Mouse (Mus musculus) kidney, embryonic 14.5 days (tissue): ENCODE measurements at regions not wholly inside any gene's neighbourhood (a gene's known extent, or its start where the extent isn't known, plus 50 kb on each side); places are given as distances from the start of the nearest gene placed in this dataset.

ENCODE experiments used
- ATAC-seq: fragments of 200-750 bp; cut with Nextera tagmentation; 2 replicates; pipeline ENCODE4 v1.8.0; 2017; ENCODE audit warnings: moderate number of reproducible peaks, mild to moderate bottlenecking, moderate TSS enrichment, moderate library complexity; ENCODE audit not compliant: low FRiP score, low TSS enrichment
- H3K27ac ChIP-seq: fragments of 300-500 bp; sonication (generic); 2 replicates; pipeline ENCODE4 v1.5.1; 2014; ENCODE audit warnings: low read depth, mild to moderate bottlenecking, low read length, moderate library complexity, mixed read lengths
- H3K27me3 ChIP-seq: fragments of 300-500 bp; sonication (generic); 2 replicates; pipeline ENCODE4 v1.6.1; 2014; ENCODE audit warnings: mild to moderate bottlenecking, low read length; ENCODE audit not compliant: control insufficient read depth, insufficient read depth
- H3K36me3 ChIP-seq: fragments of 300-500 bp; sonication (generic); 2 replicates; pipeline ENCODE4 v1.6.1; 2014; ENCODE audit warnings: low read length, mixed read lengths; ENCODE audit not compliant: control insufficient read depth, insufficient read depth
- H3K4me1 ChIP-seq: fragments of 300-500 bp; sonication (generic); 2 replicates; pipeline ENCODE4 v1.6.1; 2014; ENCODE audit warnings: low read length, mixed read lengths; ENCODE audit not compliant: control insufficient read depth, insufficient read depth
- H3K4me2 ChIP-seq: fragments of 300-500 bp; sonication (generic); replicated peaks from 2 replicates; pipeline ENCODE4 v1.6.1; 2014; ENCODE audit warnings: low read depth, mild to moderate bottlenecking, low read length
- H3K4me3 ChIP-seq: fragments of 300-500 bp; sonication (generic); 2 replicates; pipeline ENCODE4 v1.5.1; 2014; ENCODE audit warnings: mild to moderate bottlenecking, low read length
- H3K9ac ChIP-seq: fragments of 300-500 bp; sonication (generic); 2 replicates; pipeline ENCODE4 v1.6.1; 2014; ENCODE audit warnings: low read depth, mild to moderate bottlenecking, low read length, moderate library complexity
- H3K9me3 ChIP-seq: fragments of 300-500 bp; sonication (generic); 2 replicates; pipeline ENCODE4 v1.6.1; 2016; ENCODE audit warnings: low read length; ENCODE audit not compliant: control insufficient read depth
- WGBS: fragments of 180-500 bp; shearing (Covaris S2); extraction: QIAGEN DNeasy Blood & Tissue Kit; methylation state at CpG from one replicate; pipeline ENCODE4 v1.1.7; 2014; 5-methylcytosine and 5-hydroxymethylcytosine counted together

DNA sequence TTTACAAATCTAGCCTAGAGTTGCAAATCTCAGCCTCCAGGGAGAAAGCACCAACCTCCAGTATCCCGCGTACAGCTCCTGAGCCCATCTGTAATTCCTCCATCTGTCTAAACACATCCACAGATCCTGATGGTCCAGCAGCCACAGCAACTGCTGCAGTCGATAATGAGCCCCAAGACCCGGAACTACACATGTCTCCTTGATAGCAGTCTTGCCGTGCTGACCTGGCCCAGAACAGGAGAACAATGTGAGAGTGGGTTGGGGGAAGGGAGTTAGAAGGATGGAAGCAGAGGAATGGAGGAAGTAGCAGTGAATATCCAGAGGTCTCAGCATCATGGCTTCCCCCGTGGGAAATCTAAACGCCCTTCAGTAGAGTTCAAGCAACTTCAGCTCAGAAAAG, 152.8 kb upstream of the Zmiz1 start:
- Histone ChIP-seq H3K27me3 (no peaks in the 10 kb centered on the region), H3K4me3 (no peak overlapping the region), H3K36me3 (no peaks in the 10 kb centered on the region), H3K9me3 (no peaks in the 10 kb centered on the region), H3K4me2 (no peak overlapping the region), H3K9ac (no peak overlapping the region), H3K27ac (no peak overlapping the region), H3K4me1 (peaks cover 14% of the 10 kb centered on the region; the same call in 1 of the 2 replicates)
- WGBS: 61% methylated on average over 7 of the region's 7 CpGs
- ATAC-seq: no peak

DNA sequence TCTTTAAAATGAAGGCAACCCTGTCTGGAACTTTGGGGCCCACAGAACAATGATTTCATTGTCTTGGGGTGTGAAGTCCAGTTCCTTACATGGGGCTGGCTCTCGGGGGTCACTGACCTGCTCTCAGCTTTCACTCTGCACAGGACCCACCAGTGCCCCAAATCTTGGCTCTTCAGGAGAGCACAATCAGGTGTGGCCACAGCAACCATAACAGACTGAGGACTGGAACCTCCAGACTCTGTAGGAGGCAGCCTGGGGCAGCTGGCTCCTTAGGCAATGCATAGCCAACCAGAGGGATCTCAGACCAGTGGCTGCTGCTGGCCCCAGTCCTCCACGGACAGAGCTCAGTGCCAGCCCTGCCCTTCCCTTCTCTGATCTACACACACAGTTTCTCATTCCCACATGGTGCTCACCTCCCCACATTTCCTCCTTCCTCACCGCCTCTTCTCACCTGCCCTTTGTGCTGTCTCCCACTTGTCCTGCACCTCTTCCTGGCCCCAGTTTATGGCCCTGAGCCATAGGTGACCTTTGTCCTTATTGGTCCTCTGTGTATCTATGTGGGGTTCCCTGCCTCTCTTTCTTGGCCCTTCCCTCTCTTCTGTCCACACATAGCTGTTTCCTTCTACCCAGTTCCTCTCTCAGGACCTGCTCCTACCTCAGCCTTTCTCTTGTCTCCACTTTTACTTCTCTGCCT, 151.9 kb upstream of the Zmiz1 start:
- Histone ChIP-seq H3K27ac (no peak overlapping the region), H3K4me1 (peaks cover 17% of the 10 kb centered on the region)
- ATAC-seq: no peak

DNA sequence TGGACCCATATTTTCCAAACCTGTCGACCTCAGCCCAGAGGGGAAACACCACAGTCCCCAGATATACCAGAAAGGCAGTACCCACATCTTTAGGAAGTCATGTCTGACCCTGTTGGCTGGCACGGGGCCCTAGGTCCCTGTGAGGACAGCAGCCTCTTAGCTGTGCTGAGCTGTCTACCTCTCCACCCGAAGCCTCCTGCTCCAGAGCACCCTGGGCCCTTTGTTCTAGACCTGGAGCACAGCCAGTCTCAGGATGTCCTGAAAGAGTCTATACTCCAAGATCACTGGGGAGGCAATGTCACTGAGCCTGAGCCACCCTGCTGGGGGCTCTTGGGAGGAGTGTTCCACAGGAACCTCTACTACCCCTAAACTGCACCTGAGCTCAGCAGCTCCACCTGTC, 150.9 kb upstream of the Zmiz1 start:
- Histone ChIP-seq H3K9me3 (no peaks in the 10 kb centered on the region), H3K9ac (no peak overlapping the region), H3K4me3 (no peak overlapping the region), H3K36me3 (no peaks in the 10 kb centered on the region), H3K4me1 (peaks cover 23% of the 10 kb centered on the region), H3K27ac (no peak overlapping the region), H3K4me2 (no peak overlapping the region), H3K27me3 (no peaks in the 10 kb centered on the region)
- 84% methylated on average over 3 of the region's 3 CpGs for WGBS
- no peak for ATAC-seq

More for the DNA sequence above, 151.9 kb upstream of the Zmiz1 start:
- Histone ChIP-seq H3K4me2 (no peak overlapping the region), H3K36me3 (no peaks in the 10 kb centered on the region), H3K4me3 (no peak overlapping the region), H3K27me3 (no peaks in the 10 kb centered on the region), H3K9ac (no peak overlapping the region), H3K9me3 (no peaks in the 10 kb centered on the region)
- WGBS: 71% methylated on average over 3 of the region's 3 CpGs

DNA sequence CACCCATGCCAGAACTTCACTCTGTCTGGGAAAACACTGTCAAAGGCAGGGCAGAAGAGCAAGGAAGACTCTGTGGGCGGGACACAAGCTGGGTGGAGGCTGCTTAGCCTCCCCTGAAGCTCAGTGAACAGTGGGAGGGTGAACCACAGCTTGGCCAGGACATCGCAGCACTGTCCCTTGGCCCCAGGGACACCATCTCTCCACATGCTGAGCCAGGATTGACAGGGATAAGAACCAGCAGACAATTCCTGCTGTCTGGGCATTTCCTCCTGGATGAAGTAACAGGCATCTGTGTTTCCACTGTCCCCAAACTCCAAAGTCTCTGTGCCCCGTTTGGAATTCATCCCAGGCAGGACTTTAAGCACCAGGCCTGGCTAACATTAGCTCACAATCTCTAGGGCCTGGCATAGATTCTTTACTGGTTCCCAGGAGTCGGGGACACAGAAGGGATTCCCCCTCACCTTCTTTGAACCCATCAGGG, 148.3 kb upstream of the Zmiz1 start:
- peaks cover 18% of the 10 kb centered on the region for H3K4me1 ChIP-seq
- no peak overlapping the region for H3K4me3 ChIP-seq
- H3K9me3 ChIP-seq: no peaks in the 10 kb centered on the region
- 70% methylated on average over 4 of the region's 4 CpGs for WGBS
- H3K36me3 ChIP-seq: no peaks in the 10 kb centered on the region
- ATAC-seq: 0 out of 2 replicates have a peak, but pooled peaks have one; percentile 37
- no peak overlapping the region for H3K27ac ChIP-seq
- no peak overlapping the region for H3K9ac ChIP-seq
- H3K4me2 ChIP-seq: no peak overlapping the region
- no peaks in the 10 kb centered on the region for H3K27me3 ChIP-seq

DNA sequence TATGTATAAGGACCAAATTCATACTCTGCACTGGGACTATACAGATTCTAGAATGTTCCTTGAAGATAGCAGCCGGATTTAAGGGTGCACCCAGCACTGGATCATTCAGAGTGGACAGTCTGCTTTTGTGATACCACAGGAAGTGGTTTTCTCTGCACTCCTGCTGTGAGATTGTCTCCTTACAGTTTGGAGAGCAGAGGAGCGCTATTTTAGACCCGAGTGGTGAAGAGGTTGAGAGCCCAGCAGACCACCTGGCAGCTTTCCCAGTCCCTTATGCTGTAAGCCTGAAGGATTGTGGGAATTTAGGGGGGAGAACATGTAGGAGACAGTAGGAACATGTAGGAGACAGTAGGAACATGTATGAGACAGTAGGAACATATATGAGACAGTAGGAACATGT, 147.5 kb upstream of the Zmiz1 start:
- Histone ChIP-seq H3K27ac (no peak overlapping the region), H3K36me3 (no peaks in the 10 kb centered on the region), H3K27me3 (no peaks in the 10 kb centered on the region), H3K9ac (no peak overlapping the region), H3K4me1 (peaks cover 18% of the 10 kb centered on the region), H3K9me3 (no peaks in the 10 kb centered on the region), H3K4me2 (no peak overlapping the region), H3K4me3 (no peak overlapping the region)
- no peak for ATAC-seq
- 63% methylated on average over 3 of the region's 3 CpGs for WGBS

DNA sequence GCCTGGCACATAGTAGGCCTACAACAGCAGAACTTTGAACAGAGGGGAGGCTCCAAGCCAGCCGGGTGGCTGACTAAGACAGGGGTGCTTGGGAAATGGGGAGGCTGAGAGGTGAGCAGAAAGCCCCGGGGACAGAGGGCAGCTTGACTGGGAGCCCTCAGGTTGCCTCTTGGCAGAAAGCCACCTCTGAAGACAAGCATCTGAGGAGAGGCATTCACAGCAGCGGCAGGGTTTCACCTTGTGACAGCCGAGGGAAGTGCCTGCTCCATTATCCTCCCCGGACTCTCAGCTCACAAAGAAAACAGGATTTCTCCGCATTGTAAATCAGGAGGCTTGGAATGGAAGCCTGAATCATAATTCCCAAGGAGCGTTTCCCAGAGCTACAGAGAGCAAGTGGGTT, 146.8 kb upstream of the Zmiz1 start:
- WGBS: 11% methylated on average over 7 of the region's 7 CpGs

DNA sequence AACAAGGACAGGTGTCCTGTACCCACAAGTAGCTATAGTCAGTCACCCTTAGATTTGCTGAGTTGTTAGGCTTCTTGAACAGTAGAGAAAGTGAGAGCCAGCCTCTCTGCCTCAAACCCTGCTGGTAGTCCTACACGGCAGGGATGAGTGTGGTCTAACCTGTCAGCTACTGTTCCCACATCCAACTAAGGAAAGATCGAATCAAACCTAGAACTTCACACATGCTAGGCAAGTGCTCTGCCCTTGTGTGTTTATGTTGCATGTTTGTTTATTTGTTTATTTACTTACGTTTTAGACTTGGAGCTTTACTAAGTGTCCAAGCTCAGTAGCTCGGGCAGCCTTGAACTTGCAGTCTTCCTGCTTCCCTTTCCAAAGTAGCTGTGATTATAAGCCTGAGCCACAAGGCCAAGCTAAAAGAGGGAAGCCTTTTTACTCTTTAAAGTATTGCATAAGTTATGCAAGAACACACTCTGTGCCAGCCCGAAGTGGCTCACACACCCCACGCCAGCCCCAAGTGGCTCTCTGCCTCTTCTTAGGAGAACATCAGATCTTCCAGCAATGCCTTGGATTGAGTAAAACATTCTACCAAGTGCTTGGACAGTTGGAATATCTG, 146.1 kb upstream of the Zmiz1 start:
- H3K36me3 ChIP-seq: no peaks in the 10 kb centered on the region
- no peaks in the 10 kb centered on the region for H3K9me3 ChIP-seq
- 81% methylated on average over 6 of the region's 6 CpGs for WGBS
- H3K9ac ChIP-seq: no peak overlapping the region
- H3K4me1 ChIP-seq: peaks cover 20% of the 10 kb centered on the region
- no peaks in the 10 kb centered on the region for H3K27me3 ChIP-seq
- ATAC-seq: no peak
- no peak overlapping the region for H3K4me3 ChIP-seq
- H3K27ac ChIP-seq: no peak overlapping the region
- H3K4me2 ChIP-seq: no peak overlapping the region

More for the DNA sequence above, 146.8 kb upstream of the Zmiz1 start:
- H3K9me3 ChIP-seq: no peaks in the 10 kb centered on the region
- H3K9ac ChIP-seq: no peak overlapping the region
- H3K36me3 ChIP-seq: no peaks in the 10 kb centered on the region
- H3K27me3 ChIP-seq: no peaks in the 10 kb centered on the region
- peaks cover 18% of the 10 kb centered on the region for H3K4me1 ChIP-seq
- ATAC-seq: no peak
- H3K27ac ChIP-seq: no peak overlapping the region
- 0 out of 2 replicates have a peak overlapping the region, but pooled peaks have one; percentile 8 for H3K4me2 ChIP-seq
- no peak overlapping the region for H3K4me3 ChIP-seq

DNA sequence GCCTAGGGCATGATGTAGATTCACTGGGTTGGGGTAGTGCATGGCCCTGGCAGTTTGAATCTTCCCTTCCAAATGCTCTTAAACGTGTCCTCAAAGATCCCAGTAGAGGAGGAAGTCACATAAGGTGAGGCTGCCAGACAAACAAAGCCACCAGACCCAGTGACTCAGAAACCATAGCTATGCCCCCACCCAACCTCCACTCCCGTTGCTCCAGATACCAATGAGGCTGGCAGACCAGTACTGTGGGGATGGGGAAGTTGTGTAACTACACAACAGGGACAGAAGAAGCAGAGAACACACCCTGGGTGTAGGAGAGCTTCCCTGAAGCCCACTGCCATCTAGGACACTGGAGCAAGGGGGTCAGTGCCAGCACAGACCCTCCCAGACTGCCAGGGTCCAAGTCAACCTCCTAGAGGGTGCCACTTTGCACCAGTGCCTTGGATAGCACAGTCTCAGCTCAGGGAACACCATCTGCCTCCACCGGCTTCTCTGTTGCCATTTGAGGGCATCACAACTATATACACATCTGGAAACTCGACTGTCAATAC, 145.2 kb upstream of the Zmiz1 start:
- peaks cover 29% of the 10 kb centered on the region for H3K4me1 ChIP-seq
- no peak for ATAC-seq

DNA sequence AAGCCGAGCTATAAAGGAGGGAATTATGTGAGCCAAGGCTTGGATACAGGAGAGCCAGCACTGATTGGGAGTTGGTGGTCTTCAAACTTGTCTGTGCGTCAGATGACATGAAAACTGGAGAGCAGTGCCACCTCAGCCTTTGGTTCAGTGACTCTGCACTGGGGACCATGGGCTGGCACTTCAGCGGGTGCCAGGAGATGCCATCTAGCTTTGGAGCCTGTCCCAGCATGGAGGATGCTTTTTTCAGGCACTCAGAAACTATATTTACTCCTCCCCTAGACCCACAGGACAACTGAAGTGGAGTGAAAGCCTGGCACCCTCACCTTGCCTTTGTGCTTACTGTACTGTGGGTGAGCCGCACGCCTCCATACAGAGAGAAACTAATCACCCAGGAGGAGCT, 142.5 kb upstream of the Zmiz1 start:
- WGBS: 94% methylated on average over 5 of the region's 5 CpGs
- ATAC-seq: no peak

More for the DNA sequence above, 145.2 kb upstream of the Zmiz1 start:
- H3K4me3 ChIP-seq: no peak overlapping the region
- 79% methylated on average over 4 of the region's 4 CpGs for WGBS
- no peak overlapping the region for H3K27ac ChIP-seq
- no peaks in the 10 kb centered on the region for H3K27me3 ChIP-seq
- no peaks in the 10 kb centered on the region for H3K36me3 ChIP-seq
- H3K4me2 ChIP-seq: no peak overlapping the region
- no peaks in the 10 kb centered on the region for H3K9me3 ChIP-seq
- no peak overlapping the region for H3K9ac ChIP-seq

More for the DNA sequence above, 142.5 kb upstream of the Zmiz1 start:
- H3K4me1 ChIP-seq: peaks cover 23% of the 10 kb centered on the region
- no peak overlapping the region for H3K9ac ChIP-seq
- H3K36me3 ChIP-seq: no peaks in the 10 kb centered on the region
- H3K4me2 ChIP-seq: no peak overlapping the region
- H3K27me3 ChIP-seq: no peaks in the 10 kb centered on the region
- H3K4me3 ChIP-seq: no peak overlapping the region
- H3K27ac ChIP-seq: no peak overlapping the region
- H3K9me3 ChIP-seq: no peaks in the 10 kb centered on the region
